Mouse (Mus musculus) cerebellum, postnatal 10 days (tissue): ENCODE results near the gene Fndc3b.
"Not testable (repeated sequence)": the region's sequence is repeated elsewhere in the genome, so short reads cannot be mapped to it uniquely, and the experiment has no call there.

Experiments
- DNase-seq, 2 experiments: peaks; one replicate each; pipeline ENCODE4 v3.0.0; 2021; ENCODE audit warnings: mixed read lengths in 2 of 2

Gene Fndc3b

DNA sequence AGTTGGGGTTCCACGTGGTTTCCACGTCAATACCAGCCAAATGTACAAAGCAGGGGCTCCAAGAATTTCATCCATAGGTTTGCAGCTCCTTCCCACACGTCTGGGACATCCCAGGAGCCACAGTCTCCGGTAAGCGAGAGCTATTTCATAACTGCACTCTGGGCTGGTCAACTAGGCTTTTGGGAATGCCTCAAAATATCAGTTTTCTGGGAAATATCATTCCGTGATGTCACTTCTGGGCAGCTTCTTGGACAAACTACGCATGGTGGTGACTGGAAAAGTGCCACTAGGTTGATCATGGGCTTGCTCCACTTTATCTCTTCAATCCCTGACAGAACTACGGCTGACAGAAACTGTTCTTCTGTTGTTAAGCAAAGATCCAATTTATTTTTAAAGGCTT lies 217.0 kb downstream of the Fndc3b start:
- no peak for DNase-seq

DNA sequence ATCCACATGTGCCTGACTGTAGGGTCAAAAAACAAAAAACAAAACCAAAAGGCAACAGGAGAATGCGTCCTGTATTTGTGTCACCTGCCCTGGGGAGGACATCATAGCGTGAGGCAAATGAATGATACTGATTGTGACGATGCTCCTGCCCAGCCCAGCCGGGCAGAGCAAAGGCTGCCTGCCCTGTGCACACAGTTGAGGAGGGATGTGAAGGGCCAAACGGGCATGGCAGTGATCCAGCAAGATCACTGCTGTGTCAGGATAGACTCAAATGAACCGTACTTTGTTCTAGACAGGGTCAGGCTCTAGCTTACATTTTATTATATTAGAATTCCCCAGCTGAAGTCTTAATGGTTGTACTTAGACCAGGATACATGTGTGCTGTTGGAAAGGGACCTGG lies 219.3 kb downstream of the Fndc3b start:
- DNase-seq = peak in 1 of 2 experiments; percentile 41

DNA sequence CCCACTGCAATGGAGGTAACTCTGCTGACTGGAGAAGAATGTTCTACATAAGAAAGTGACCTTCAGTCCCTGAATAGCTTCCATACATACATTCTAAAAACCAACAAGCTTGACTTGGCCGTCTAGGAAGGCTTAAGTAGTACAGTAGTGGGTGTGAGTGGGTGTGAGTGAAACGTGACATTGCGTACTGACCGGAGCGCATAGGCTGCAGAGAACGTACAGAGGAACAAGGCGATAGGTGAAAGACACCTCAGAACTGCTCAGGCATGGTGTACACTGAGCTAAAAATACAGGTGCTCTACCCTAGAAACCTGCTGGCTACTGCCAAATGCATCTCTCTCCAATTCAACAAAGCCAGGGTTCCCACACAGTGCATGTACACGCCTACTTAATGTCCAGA lies 219.7 kb downstream of the Fndc3b start:
- no peak for DNase-seq

DNA sequence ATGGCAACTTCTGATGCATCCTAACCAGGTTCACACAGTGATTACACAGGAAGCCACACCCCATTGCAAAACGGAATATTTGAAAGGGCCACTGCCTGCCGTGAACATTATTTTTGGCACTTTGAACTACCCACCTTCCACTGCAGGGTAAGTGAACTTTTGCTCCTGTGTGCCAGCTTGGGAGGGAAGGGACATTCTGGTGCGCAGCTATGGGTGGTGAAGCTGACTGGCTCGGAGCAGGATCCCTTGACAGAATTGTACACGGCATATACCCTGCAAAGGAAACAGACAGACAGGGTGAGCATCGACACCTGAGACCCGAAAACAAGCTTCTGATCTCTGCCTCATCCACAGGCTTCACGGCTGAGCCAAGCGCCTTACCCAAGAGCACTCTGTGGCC lies 220.2 kb downstream of the Fndc3b start:
- no peak for DNase-seq

DNA sequence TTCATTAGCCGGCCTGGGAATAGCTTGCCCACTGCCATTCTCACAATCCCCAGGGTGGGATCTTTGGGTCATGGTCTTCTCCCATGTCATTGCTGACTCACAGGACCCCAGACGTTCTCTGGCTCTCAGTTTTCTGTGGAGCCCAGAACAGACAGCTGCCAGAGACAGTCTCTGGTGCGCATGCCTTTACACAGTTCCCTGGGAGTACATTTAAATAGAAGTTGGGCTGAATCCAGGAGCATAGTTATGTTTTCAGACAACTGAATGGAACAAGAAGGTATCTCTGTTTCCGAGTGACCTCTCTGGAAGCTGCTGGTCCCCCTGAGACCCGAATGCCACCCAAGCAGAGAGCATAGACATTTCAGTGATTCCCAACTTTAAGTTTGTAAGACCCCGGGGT lies 221.6 kb downstream of the Fndc3b start:
- DNase-seq = no peak

DNA sequence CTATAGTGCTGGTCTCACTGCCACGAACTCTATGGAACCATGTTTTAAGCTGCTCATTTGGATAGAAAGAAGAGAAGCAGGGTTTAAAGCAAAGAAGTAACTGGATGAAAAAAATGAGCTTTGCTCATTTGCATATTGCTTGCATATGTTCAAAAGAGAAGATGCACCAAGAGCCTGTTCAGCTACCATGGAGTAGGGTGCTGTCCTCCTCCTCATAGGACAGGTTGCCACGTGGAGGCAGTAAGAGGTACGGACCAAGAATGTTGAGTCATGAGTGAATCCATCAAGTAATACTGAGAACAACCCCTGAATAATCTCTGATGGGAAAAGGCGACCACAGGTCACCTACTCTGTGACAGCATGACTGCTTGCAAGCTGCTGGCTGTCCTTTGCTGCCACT lies 226.0 kb downstream of the Fndc3b start:
- no peak for DNase-seq

DNA sequence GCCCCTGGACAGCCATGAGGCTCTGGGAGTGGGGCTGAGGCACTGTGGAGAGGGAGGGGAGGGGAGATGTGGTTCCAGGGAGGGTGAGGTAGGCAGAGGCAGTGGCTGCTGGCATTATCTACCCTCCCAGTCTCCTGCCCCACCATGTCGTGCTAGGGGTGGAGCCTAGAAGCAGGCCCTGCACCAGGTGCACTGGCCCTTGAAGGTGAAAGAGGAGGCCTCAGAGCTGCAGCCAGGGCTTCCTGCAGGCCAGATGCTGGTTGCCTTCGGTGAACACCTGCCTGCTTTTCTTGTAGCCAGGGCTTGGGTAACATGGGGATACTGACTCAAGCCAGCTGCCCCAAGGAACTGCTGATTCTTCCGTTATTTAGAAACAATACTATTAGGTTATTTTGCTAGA lies 226.4 kb downstream of the Fndc3b start:
- DNase-seq = no peak

DNA sequence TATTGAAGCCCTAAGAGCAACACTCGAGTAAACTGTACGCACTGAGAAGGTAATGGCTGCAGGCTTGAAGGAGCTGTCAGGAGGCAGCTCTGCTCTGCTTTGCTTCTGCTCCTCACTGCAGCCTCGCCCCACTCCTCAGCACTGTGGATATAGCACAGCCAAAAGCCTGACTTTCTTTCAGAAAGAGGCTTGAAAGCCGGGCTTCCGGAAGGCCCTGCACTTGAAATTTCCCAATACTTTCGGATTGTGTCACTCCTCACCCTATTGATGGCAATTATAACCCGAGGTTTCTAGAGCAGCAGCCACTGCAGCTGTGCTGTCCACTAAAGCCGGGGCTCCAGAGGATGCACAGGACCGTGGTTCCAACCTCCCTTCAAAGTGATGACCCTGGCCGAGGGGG lies 227.3 kb downstream of the Fndc3b start:
- no peak for DNase-seq

DNA sequence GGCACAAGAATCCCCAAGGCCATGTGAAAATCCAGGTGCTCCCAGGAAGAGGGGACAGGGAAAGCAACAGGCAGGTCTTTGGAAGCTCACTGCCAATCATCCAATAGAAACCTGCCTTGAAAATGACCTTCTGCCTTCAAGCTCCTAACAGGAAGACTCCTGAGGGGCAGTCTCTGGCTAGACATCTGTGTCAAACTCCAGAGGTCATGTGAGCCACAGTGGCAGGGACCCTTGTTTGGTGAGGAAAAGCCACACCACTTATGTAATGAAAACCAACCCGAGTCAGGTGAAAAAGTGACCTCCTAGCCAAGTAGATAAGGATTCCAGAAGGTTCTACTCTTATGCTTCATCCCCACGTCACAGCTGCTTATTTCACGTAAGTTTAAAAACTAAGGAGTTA lies 227.8 kb downstream of the Fndc3b start:
- DNase-seq = no peak

DNA sequence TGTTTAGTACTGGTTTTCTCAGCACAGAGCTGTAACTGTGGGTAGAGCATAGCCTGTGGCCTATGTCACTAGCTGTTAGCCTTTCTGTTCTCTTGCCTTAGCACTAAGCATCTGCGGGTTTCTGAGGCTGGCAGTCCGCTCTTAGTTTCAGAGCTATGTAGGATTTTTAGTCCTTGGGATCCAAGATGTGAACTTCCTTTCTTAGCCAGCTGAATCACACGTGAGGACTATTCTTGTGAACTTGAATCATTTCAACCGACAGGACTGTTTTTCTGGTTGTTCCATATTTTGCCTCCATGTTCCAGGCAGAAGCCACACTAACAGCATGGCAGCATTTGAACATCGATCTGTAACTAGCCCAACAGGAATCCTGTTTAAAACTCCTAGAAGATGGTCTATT lies 229.4 kb downstream of the Fndc3b start:
- no peak for DNase-seq

DNA sequence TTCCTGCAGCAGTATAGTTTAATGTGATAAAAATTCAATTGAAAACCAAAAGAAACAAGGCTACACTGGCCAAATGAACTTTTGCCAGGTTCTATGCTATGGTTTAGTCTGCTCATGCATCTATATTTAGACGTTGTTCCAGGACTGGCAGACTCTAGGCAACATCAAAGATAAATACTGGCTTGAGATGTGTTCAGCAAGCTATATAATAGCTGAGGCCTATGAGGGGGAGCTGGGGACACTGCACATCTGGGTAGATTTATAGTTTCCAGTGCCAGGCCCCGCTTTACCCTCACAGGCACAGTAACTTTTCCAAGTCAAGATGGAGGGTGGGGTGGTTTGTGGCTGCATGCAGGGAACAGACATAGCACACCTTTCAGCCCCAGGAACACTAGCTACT lies 231.7 kb downstream of the Fndc3b start:
- DNase-seq = no peak

DNA sequence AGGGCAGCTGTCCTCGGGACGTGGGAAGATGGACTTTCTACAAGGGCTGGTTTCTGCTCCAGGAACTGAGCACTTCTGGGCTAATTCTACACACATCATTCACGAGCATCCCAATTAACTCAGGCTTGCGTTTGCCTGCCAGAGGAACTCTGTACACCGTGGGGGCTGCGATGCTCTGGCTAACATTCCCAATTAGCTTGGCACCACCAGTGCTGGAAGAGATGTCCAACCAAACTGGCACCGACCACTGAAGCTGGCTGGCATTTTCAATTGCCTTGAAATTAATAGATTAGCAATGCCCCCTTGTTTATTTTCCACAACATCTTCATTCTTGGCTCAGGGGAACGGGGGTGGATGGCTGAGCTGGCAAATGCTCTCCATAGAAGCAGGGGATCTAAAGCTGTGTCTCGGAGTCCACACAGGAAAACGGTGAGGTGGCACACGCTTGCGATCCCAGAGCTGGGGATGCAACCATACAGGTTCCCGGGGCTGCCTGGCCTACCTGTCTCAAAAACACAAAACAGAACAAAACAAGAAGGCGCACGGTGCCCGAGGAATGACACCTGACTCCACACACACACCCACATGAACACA lies 232.4 kb downstream of the Fndc3b start:
- DNase-seq = peak; percentile 81 to 88

DNA sequence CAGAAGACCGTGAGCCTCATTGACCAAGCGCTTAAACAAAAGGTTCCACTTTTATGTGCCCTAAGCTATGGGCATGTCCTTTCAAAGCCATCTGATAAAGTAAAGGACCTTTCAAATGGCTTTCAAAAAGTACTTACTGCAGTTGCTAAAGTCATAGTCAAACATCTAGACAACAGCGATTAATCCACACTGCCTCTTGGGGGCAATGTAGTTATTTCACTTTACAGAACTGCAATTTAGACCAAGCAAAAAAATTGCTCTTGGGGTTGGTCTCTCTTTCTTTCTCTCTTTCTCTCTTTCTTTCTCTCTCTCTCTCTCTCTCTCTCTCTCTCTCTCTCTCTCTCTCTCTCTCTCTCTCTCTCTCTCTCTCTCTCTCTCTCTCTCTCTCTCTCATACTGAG lies 233.4 kb downstream of the Fndc3b start:
- DNase-seq = not testable (repeated sequence)

DNA sequence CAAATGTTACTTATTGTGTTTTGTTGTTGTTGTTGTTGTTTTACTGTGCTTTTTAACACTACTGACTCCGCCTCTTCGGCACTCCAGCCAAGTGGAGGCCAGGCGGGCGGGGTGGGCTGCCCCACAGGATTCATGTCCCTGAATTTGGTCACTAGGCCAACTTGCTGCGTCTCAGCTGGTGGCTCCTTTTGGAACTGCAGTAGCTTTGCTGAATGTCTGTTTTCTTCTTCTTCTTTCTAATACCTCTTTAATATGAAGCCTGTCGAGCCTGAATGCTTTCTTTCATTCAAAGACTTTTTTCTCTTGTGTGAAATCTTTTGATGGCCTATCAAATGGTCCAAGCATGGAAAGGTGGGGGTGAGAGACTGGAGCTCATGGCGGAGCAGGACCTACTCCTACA lies 235.2 kb downstream of the Fndc3b start:
- DNase-seq = peak in 1 of 2 experiments; percentile 36

DNA sequence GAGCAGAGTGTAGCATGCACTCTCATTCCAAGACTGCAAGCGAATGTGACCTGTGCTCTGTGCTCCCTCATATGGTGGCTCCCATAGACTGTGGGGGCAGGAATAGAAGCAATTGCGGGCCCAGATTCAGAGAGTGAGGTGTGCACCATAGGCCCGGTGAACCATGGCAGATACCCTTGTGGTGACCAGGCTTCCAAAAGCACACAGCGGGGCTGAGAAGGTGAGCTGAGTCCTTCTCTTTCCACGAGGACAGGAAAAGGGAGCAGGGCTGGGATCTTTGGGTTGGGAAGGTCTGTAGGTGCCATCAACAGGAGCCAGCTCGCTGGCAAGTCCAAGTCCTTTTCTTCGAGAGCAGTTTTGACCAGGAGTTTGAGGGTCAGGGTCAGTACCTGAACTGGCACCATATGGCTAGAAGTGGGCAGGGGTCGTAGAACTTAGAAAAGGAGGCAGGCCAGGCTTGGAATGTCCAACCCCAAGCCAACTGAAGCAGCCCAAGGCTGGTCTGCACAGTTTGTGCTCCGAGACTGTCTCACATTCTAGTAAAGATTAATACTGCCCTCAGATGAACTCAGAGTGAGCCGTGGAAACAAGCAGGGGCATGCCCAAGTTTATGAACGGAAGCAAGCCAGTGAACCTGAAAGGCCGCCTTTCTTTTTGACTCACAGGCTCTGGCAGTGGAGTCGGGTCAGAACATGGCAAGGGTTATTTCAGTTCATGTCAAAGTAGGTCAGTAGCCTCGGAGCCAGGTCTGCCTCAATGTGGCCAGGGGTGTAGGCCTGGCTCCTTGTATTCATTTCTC lies 237.1 kb downstream of the Fndc3b start:
- DNase-seq = no peak

DNA sequence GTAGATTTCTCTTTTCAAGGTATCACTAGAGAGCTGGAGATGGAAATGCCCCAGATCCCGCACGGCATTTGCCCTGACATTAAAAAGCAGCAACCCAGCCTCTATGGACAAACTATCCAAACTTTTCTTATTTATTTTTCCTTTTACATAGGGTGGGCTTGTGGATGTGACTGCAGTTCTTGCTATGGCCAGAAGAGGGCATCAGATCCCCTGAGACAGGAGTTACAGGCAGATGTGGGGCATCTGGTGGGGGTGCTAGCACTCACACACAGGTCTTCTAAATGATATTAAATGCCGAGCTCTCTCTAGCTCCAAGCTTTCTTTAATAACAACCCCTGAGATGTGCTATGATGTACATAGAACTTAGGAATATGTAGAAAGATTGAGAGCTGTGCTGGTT lies 238.3 kb downstream of the Fndc3b start:
- no peak for DNase-seq

DNA sequence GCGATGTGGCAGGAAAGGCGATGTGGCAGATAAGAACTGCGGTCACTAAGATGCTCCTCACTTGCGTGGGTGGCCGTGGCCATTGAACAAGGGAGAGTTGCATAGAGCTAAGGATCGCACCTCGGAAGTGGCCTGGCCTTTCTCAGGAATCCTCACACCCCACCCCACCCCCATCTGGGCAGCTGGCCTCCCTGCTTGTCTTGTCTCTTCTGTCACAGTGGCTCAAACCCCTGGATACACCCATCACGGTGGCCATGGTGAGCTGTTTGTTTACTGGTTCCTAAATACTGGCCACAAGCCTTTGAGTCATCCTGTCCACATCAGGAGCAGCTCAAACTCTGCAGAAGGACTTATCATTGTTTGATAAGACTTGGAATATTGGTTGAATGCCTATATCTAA lies 240.3 kb downstream of the Fndc3b start:
- DNase-seq = no peak

DNA sequence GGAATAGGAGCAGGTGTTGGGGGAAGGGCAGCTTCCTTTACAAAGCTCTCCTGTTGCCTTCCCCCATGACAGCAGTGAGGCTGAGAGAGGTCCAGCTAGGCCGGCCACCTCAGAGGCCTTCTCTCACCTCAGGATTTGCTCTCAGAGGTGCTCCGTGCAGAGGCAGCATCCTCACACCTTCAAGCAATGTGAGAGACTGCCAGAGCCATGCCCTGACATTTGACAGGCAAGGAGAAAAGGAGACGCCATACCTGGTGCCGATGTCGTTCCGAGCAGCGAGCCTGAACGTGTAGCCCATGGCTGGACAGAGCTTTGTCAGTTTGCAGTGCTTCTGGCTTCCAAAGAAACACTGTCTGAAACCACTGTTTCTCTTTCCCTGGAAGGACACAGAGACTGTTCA lies 241.1 kb downstream of the Fndc3b start:
- no peak for DNase-seq

DNA sequence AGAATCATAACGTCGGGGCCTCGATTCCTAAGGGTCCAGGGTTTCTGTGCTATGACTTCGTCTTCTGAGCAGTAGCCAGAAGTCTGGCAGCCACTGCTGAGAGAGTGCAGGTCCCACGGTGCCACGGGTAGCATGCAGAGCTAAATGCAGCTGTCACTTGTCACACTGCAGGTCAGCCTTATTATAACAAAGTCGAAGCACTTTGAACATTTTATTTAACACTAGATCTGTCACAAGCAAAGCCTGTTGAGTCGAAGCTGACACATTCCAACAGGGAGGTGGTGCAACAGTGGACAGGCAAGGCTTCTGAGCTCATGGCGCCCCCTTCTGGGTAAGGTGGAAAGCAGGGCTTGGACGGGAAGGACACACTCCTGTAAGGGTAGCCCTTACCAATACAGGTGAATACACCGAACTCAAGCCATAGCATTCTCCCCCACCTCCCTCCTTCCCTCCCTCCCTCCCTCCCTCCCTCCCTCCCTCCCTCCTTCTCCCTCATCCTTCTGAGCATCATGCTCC lies 243.5 kb downstream of the Fndc3b start:
- peak; percentile 59 to 62 for DNase-seq

DNA sequence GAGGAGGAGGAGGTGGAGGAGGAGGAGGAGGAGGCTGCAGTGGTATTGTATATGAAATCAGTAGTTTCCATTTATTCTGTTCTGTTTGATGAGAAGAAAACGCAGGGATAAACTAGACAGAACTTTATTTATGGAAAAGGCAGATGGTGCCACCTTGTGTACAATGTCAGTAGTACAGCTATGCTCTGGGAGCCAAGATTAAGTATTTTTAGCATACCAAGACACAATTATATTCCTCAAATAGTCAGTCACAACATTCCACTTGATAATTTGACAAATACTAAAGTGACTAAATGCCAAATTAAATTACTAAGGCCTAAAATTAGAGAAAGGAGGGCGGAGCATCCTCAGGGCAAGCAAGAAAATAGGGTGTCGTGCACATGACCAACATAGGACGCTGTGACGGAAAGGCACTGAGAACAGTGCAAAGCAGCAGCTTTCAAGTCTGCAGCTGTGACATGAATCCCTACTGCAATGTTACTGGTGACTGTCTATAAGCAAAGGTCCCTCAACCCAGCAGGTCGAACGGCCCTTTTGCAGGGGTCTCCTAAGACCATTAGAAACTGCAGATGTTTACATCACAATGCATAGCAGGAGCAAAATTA lies 244.7 kb downstream of the Fndc3b start:
- peak; percentile 67 to 75 for DNase-seq

DNA sequence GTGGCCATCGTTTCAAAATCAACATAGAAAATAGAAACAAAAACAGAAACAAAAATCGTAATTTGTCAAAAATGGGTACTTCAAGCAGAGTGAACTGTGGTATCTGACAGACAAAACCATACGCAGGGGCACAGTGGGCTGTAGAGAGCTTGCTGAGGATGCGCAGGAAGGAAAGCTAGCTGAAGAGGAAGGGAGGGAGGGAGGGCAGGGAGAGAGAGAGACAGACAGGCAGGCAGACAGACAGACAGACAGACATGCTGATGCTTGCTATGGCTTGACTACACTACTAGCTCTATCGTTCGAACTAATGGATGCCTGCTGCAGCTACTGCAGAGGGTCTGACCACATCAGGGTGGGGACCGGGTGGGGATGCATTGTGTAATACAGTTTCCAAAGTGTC lies 247.7 kb downstream of the Fndc3b start:
- DNase-seq = no peak

DNA sequence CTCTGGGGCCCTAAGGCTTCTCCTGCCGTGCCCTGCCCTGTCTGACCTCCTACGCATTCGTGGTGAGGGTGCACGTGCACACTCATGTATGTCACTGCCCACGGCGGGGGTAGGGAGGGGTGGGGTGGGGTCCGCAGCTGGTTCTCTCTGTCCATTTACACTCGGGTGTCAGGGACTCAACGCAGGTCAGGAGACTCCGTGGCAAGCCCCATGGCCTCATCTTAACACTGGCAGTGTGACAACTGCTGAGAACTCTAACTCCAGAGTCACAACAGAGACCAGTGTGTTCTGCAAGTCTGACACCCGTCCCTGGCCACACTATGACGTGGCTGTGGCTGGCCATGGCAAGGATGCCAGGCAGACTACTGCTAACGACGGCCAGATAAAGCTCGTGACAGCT lies 248.2 kb downstream of the Fndc3b start:
- DNase-seq = no peak

DNA sequence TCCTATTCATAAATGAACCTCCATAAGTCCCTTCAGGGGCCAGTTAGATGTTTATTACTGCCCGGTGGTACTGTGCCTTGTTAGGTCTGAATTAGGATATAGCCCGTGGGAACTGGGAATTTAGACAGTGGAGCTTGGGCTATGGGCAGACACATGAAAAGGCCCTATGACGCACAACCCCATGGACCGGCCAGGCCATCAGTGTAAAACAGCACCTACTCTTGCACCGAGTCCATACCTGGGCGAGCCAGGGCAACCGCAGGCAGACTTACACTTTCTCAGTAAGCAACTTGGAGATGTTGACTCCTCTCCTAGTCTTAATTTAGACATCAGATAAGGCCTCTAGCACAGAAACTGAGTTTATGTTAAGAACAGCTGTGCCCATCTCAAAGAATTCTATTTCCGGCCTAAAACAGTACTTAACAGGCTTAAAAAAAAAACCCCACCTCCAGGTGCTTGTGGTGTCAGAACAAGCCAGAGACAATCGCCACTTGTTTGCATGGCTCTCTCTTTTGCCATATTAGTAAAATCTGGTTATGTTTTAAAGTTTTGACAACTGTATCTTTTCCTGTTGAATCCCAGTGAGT lies 248.7 kb downstream of the Fndc3b start:
- no peak for DNase-seq

DNA sequence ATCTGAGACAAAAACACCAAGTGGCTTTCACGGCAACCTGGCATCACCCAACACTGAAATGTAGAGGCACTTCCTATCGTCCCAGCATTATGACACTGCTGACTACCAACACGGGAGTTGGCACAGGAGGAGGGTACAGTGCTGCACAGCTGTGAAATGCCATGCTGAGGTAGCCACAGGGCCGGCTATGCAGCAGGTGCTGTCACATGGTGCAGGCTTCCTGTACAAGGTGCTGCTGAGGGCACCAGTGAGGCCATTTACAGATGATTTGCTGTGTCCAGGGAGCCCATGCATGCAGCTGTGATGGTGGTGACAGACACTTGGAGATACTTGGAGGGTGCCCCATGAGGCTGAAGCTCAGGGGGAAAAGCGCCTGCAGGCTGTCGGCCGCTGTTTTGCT lies 249.2 kb downstream of the Fndc3b start:
- no peak for DNase-seq
